Mouse (Mus musculus) erythroblast, embryonic 14.5 days (primary cell): Measurements from ENCODE around the gene Catsperg1.

Experiments
- GATA1 ChIP-seq: IDR thresholded peaks from 2 replicates; pipeline ENCODE4 v1.6.1; 2012; ENCODE audit warnings: low read length, inconsistent platforms, mixed read lengths
- TAL1 ChIP-seq: IDR thresholded peaks from 3 replicates; pipeline ENCODE4 v1.6.1; 2012; ENCODE audit warnings: low read length, inconsistent platforms, mixed read lengths

GRCm38 (mm10) chr7:29154018-29154720, 59.7 kb downstream of the Catsperg1 start:
- TF ChIP-seq TAL1 = no peak
- TF ChIP-seq GATA1 = no peak
